Mouse (Mus musculus): ENCODE measurements at regions not wholly inside any gene's neighbourhood (a gene's known extent, or its start where the extent isn't known, plus 50 kb on each side); places are given as distances from the start of the nearest gene placed in this dataset.

DNA sequence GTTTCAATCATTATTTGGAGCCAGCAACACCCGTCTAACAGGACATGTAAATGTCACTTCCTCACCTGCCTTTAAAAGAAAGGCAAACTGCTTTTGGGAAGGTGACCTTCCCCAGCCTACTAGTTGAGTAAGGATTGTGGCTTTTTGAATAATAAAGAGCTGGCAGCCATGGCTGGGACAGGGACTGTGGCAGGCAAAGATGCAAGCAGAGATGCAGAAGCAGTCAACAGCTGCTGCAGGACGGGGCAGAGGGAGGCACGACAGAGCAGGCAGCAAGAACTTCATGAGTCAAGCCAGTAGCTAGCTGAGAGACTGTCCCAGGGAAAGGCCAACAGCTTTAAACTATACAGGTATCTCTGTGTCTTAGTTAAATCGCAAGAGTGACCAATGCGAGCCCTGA lies 334.7 kb upstream of the Zfp462 start:
- DNase-seq (ENCODE audit: low spot score in 2 of 2) = no peak

DNA sequence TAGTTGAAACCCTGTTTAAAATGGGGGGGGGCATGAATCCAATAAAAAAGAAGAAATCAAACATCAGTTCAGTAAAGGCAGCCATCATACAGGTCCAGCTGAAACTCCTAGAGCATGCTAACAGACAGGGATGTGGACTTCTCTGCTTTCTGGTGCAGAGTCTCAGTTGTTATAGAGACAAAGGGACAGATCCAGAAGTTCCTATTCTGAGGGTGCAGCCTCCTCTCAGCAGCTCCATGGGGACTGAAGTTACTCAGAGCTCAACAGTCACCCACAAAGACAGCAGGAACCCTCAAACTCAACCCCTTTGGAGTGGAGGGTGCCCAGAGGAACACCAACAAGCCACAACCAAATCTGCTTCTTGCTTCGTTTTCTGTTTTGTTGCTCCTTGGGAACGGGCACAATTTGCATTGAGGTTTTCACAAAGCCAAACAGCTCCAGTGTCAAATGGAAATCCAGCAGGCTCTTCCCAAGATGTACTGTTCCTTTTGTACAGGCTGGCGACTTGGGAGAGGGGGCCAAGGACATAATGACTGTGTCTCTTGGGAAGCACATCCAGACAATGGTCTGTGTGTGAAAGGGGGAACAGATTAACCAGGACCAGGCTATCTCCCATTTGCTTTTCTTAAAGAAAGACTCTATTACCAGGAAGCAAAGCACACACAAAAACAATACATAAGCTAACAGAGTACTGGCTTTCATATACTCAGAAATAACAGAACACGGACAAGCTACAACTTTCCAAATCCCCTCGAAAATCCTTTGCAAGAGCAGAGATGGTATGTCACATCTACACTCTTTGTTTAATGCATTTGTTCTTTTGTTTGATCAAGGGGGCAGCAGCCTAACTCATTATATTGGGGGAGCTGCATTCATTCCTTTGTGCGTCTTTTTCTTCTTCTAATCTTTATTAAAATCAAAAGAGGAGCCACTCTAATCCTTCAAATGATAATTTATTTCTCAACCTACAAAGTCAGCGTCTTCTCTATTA lies 332.6 kb upstream of the Zfp462 start:
- no peak for DNase-seq (ENCODE audit: low spot score in 2 of 2)

DNA sequence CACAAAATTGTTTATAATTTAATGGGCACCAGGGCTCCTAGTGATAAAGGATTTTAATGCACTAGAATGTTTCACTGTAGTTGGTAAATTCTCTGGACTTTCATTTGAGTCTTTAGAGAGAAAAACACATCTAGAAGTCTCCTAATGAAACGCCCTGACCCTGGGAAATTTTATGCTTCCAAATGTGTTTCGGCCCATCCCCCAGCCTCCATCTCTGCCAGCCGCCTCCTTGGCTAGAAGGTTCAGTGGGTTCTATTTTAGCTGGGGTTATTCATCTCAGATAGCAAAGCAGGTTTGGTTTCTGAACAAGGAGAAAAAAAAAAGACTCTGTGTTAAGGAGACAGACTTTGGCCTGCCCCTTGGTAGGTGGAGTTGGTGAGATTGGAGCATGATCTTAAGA lies 331.8 kb upstream of the Zfp462 start:
- no peak for DNase-seq (ENCODE audit: low spot score in 2 of 2)

DNA sequence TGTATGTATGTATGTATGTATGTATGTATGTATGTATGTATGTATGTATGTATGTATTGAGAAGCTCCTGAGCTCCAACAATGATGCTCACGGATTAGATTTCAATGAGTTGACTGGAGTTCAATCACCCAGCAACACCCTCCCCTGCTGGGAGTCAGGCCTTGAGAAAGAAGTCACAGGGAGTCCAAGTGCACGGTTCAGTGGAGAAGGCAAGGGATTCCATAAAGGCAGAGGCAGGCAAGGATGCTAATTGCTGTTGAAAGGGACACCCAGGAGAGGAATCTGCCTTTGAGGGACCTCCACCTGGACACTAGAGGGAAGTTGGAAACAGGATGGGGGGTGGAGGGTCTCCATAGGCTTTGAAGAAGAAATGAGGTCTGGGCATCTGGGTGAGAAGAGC lies 331.2 kb upstream of the Zfp462 start:
- DNase-seq (ENCODE audit: low spot score in 2 of 2) = no peak

DNA sequence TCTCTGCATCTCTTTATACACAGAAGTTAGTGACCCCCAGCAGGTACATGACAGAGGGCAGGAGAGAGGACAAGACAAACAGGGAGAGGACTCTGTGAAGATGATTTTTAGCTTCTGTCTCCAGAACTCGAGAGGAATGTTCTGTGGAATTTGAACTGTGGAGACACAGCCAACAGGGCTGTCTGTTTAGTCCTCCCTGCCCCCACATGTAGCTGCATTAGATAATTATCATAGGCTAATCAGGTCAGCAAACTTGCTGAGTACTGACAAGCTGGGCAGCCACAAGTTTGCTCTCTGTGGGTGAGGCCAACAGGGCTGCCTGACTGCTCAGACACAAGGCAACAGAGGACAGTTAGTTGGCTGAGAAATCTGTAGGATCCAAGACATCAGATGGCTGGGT lies 329.0 kb upstream of the Zfp462 start:
- DNase-seq (ENCODE audit: low spot score in 2 of 2) = no peak

DNA sequence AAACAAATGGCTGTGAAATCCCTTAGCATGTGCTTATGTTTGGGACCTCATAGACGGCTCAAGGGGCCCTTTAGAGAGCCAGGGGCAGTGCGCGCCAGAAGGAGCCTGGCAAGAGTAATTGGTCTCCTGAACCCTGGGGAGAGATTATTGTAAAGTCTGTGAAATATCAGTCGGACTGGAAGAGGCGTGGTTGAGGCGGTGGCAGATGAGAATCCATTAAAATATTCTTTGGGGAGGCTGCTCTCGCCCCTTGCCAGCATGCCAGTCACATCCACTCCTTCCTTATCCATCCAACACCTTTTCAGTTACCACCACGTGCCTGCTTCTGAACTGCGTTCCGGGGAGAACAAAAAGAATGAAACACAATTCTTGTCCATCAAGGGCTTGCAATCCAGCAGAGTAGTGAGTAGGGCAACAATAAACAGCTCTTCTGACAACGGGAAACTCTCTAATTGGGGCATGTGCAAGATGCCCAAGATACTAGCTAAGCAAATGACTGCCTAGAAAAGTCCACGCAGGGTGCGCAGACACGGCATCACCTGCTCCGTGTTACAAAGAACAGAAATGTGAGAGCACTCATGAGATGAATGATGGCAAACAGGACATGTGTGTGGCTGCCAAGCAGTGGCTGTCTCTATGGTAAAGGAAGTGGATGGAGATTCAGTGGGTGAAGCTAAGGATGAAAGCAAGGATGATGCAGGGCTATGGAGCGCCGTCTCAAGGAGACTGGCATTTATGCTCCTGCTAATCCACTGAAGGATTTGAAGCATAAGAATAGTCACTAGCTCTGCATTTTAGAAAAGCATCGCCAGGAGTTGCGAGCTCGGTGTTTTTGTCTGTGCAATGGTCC lies 320.6 kb upstream of the Zfp462 start:
- DNase-seq (ENCODE audit: low spot score in 2 of 2) = no peak

DNA sequence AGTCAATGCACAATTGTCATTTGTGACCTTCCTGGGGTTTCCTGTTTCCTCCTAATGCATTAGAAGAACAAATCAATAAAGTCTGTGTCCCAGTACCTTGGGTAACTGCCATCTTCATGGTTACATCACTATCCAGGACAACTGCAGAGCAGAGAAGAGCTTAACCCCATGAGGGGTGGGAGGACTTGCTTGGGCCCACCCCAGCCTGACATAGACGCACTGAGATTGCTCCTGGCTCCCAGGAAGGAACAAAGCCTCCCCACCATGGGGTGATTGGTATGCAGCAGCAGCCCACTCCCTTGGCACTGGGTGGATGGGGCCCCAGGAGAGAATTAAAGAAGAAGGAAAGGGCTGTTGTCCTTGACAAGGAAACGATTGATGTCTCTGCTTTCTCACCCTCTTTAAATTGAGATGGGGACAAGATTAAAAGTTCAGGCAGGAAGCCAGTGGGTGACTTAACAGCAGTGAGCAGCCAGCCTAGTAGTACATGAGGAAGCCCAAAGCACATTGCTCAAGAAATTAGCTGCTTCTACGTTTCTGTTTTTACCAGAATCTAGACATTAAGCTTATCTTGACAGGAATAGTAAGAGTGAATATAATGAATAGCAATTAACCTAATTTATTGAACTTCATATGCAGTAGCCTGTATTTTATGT lies 307.7 kb upstream of the Zfp462 start:
- no peak for DNase-seq (ENCODE audit: low spot score in 2 of 2)

DNA sequence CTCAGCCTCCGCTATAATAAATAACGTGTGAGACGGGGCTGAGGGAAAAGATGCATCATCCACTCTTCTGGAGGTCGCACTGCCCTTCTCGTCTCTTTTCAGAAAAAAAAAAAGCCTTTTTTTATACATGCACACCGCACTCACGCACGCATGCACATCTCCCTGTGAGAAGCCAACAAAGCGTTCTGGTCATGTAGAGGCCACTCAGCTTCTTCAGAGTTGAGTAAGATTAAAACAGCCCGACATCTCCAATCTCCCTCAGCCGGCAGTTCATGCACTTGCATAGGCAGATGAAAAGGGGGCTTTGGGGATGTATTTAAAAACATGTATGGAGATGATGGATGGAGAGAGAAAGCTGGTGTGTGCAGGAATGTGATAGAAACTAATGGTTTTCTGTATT lies 298.8 kb upstream of the Zfp462 start:
- DNase-seq (ENCODE audit: low spot score in 2 of 2) = no peak

DNA sequence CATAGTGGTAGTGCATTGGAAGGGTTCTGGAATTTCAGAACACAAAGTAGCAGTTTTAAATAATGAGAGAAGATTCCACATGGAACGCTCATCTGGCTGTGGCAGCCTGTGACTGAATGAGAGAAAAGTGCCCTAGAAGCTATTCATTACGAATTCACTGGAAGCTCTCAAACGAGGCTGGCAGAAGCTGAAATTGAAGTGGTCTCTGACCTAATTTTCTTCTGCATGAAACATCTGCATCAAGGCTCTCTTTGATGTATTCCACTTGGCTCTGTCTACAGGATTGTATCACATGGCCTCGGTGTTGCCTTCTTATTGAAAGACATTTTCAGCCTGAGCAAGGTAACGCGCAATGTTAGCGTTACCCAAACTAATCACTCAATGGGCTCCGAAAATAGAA lies 298.4 kb upstream of the Zfp462 start:
- no peak for DNase-seq (ENCODE audit: low spot score in 2 of 2)

DNA sequence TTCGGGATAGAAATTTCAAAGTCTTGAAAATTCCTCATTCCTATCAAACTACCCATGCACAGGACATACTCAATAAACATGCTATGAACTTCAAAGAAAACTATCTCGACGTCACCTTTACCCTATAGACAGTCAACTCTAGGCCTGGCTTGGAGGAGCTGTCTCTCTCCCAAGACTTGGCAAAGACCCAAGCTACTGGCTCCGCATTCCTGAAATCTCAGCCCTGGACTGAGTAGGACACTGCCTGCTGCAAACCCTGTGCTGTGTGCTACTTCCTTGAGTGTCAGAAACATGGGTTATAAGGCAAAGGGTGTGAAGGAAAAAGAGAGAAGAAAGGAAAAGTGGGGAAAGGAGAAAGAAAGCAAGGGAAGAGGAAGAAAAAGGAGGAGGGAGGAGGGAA lies 296.6 kb upstream of the Zfp462 start:
- DNase-seq (ENCODE audit: low spot score in 2 of 2) = no peak

DNA sequence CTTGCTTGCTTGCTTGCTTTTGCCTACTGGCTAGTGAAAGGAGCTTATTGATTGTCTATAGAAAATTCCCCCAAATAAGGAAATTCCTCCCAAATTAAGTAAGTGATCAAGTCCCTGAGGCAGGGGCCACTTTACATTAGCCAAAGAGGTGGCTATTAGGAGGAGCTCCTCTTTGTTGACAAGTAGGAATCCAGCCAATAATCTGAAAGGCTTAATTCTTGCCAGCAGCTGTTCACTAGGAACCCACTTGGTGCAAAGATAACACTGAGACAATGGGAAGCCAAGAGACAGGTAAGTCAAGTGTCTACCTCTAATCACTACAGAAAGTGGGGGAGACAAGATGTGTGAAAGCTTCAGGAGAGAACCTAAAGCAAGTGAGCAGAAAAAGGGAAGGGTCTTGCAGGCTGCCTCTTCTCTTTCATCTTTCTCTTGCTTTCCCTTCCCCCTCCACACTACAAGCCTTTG lies 293.2 kb upstream of the Zfp462 start:
- DNase-seq (ENCODE audit: low spot score in 2 of 2) = no peak

DNA sequence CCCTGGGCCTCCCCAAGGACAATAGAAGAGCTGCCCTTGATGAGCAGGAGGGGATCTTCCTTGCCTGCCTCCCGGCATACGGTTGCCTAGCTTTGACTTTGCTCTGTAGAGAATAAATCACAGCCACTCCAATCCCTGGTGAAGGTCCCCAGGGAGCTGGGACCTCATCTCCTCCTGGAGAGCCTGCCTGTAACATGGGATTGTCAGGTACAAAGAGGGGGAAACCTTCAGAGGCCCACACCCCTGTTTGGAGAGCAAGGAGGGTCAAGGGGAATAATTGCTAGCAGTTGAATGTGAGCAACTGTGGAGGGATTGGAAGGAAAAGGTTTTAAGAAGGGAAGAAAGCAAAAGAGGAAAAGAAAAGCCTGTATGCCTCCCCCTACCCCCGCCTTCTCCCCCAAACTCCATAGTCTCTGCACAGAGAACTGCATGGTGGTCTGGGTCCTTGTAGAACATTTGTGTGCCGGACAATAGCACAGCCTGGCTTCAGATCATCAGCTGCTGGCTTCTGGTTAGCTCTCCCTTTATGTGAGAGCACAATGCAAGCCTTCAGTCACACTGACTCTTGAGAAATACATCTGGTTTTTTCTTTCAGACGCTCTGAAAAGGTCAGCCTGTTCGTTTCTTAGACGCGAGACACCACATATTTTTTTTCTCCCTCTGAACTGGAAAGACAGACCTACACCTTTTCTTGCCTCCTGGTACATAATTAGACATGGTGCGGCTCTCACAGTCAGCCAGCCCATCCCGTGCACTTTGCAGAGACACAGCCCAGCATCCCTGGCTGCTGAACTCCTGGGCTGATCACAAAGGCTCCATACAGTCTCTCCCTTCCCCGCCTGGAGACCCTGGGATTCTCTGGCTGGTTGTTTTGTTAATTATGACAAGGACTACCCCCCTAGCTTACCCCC lies 292.5 kb upstream of the Zfp462 start:
- no peak for DNase-seq (ENCODE audit: low spot score in 2 of 2)

DNA sequence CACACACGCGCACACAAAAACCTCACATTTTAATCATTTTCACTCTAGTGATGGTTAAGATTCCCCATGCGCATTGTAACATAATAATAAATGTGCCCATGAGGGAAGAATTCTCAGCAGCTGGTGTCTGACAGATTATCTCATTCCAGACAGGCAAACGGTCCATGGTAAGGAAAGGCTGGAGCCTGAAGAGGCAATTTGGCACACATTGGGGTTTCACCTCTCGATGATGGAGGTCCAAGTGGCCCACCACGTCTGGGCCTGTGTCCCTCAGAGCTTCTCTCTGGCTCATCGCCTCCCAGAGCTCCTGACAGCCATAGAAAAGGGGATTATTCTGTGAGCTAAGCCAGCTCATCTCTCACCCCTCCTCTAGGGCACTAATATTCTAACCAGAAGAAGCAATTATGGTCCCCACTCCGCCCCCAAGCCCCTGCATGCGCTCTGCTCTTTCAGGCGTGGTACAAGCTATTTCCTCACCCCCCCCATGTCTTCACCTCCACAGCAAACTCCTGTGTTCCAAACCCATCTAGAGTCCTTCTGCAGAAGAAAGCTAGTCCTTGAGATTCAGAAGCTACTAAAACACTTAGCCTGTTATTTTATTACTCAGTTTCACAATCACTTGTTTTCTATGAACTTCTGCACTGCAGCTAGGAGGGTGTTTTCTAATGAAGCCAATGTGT lies 291.6 kb upstream of the Zfp462 start:
- no peak for DNase-seq (ENCODE audit: low spot score in 2 of 2)

Measured in frontal cortex, postnatal 25 days (tissue).